Mouse (Mus musculus): ENCODE measurements around the gene Zfp646.

- no peak for TF ChIP-seq CTCF (IDR thresholded peaks at IDR 0.05; ENCODE audit: extremely low read depth, insufficient read length, insufficient replicate concordance, low read depth, low read length)
- no peak for TF ChIP-seq POLR2A (IDR thresholded peaks at IDR 0.05; ENCODE audit: low read depth, low read length)
Measured at GRCm38 (mm10) chr7:127850906-127851305, 25.1 kb upstream of the Zfp646 start.
